Mouse (Mus musculus) G1E-ER4 (cell line): Measurements from ENCODE around the gene Robo1. TPM values are rescaled to one million over a fixed set of nuclear protein-coding genes. Genes with fewer than 3 reads are reported as not detected.

Source experiments
- GATA1 ChIP-seq: IDR thresholded peaks from one replicate; pipeline ENCODE4 v1.8.0; 2012; ENCODE audit warnings: low read length, inconsistent platforms
- polyA plus RNA-seq: library from polyadenylated mRNA; stranded (reverse); fragments of >175 nt; gene quantifications from 2 replicates; pipeline ENCODE4 v1.2.3, GENCODE M21; 2012

The Robo1 gene
- polyA plus RNA-seq, 1 experiment: not detected

DNA sequence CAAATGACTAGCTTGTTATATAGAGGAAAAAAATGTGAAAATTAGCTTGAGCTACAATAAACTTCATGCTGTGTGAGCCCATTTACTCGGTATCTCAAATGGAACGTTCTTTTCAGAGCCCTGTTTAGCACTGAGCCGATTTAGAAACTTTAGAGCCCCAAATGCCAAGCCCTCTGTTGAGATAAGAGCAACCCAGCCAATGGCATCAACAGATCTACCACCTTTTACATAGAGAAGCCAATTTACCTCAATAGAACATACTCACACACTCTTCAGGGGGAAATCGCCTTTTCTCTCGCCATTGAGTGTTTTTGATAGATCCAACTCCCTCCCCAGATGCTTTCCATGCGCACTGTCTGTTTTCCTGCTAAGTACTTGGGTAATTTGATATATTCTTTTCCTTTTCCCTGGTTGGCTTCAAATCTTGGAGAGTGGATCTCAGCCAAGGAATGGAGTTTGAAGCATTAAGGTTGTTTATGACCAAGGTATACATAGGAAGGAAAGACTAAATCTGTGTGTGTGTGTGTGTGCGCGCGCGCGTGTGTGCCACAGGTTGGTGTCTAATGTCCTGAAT lies 378.5 kb downstream of the Robo1 start:
- no peak for TF ChIP-seq GATA1

DNA sequence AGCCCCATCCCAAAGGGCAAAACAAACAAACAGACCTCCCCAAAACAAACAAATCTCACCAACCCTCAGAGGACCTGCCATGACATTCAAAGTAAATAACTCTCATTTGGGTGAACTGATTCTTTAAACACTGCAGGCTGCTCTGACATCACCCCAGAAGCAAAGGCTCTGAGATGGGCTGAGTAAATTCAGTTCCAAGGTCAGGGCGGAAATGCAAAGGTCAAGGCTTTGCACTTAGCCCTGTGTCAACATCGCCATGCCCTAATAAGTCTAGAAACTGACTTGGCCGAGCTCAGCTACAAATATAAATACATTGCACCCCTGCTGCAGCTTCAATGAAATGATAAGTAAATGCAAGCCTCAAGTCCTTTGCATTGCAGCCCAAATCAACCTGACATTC lies 379.5 kb downstream of the Robo1 start:
- TF ChIP-seq GATA1: no peak

DNA sequence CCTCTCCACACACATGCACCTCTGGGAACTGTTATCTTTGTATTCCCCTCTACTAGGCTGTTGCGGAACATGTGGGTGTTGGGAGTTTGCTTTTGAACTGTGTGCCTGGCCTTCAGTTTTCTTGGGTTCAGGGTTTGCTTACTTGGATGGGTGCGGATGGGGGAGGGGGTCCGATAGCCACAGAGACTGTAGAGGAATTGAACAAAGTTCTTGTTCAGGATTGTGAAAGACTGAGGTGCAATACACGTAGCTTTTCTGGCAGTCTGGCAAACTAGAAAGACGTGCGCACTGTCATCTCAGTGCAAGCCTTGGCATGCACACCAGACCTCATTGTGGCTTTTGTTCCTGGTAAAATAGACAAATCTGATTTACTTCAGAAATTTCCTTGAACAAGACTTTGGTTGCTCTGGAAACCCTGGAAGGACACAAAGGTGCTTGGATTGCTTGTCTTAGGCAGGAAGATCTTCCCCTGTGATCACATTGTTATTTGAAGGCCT lies 380.1 kb downstream of the Robo1 start:
- TF ChIP-seq GATA1: no peak

DNA sequence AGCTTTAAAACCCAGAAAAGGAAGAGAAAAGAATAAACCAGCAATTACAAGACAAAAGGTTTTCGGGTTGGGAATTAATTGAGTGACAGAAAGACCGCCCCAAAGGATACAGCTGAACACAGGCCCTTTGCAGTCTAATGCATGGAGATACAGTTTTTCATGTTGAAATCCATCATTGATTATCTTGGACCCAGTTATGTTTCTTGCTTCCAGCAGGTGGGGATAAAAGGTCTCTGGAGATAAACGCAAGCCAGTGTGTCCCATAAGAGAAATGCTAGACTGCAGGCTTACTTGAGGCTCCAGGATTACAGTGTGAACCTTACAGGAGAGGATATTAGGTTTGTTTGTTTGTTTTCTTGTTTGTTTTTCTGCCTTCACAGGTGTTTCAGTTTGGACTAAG lies 383.8 kb downstream of the Robo1 start:
- TF ChIP-seq GATA1: no peak

DNA sequence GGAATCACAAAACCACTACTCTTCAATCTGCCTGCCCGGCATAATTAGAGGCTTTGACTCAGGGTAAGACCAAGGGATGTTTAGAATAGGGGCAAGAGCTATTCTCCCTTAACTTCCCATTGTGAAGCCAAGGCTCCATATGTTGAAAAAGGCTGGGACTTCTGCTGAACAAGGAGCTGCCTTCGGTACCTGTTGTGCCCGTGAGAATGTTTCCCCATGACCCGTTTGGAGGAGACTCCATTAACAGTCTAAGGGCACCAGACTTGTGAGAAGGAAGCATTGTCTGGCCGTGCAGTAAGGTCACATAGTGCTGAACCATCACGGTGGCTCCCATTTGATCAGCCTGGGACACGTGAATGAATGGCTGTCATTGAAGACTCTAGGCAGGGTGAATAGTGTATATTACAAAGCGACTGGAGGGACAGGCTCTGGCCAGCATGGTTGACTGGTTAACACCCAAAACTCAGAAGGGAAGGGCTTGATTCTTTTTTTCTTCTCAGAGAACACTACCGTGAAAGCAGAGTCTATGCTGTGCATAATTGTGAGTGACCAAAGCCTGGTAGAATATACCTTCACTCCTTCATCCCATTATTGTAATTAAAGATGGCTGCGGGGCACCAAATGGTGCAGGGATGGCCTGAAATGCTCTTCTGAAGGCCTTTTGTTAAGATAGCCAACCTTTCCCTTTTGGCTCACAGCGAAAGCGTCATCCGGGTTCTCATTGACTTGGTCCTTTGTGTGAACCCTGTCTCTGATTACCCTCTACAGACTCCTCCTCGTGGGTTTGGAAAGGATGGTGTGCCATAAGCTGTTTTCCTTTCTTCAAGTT lies 385.6 kb downstream of the Robo1 start:
- no peak for TF ChIP-seq GATA1

DNA sequence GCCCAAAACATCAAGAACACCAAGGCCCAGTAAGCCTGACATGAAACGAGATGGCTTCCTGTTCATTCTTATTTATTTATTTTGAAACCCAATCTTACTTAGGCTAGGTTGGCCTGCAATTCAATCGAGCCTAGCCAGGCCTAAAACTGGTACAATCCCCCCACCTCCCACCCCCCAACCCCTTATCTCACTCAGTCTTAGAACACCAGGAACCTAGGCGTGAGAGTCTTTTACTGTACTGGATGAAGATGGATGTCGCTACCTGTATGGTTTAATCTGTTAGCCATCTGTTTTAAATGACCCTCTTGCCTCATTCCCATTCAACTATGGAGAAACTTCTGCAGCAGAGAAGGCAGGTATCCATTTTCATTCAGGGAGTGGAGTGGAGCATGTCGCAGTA lies 386.7 kb downstream of the Robo1 start:
- TF ChIP-seq GATA1: no peak

DNA sequence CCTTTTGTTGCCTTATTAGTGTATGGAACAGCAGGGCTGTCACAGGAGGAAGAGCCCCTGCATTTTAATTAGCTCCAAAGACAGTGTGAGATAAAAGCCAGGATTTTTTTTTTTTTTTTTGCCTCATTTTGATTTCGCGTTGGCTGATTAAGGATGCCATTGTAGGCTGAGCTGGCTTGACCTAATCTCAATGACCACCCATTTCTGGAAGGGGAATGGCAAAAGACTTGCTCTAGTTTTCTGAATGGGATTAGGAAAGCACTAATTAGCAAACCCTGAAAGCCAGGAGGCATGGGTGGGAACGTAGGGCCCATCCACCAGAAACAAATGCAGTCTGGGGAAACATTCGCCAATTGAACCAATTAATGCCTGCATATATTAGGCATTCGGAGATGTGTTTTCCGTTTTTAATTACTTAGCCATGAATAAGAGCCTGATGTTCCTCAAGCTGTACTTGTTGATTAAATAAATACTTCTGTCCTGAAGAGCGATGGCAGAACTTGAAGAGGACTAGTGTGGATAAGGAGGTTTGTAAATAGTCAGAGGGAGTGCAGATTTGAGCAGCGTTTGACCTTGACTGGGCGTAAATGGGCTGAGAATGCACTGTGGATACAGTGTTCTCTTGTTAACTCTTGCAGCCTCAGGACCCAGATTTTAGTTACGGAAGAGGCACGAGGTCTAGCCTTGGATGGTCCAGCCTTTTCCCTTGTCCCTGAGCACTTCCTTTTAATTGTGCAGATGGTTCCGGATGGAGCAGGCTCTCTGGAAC lies 391.3 kb downstream of the Robo1 start:
- no peak for TF ChIP-seq GATA1

DNA sequence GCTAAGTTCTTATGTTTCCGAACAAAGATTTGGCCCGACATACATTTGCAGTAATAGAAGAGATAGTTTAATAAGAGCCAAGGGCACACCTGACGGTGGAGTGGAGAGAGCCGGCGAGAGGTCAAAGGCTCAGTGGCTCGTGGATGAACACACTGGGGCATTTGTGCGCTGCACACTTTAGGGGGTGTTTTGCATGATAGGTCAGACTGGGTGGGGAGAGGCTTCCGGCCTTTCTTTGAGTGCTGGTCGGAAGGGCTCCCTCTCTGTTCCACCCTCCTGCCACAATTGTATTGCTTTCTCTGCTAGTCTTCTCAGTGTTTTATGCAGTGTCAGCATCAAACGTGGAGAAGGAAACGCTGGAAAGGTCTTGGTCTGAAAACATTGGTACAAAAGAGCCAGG lies 392.2 kb downstream of the Robo1 start:
- no peak for TF ChIP-seq GATA1

DNA sequence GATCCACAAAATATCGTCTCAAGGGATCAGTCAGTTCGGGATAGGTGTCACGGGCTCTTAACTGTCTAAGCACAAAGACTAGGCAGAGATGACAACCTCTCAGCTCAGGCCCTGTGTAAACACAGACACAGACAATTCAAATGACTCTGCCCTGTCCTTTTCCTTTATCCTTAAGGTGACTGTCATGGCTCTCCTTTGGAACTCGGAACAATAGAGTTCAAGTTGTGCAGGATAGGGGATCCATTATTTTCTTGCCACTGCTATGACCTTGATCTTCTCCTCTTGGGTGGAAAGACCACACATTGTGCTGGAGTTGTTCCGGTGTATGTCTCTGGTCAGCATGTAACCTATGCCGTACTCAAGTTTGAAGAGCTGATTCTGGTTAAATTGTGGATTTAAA lies 395.4 kb downstream of the Robo1 start:
- no peak for TF ChIP-seq GATA1

DNA sequence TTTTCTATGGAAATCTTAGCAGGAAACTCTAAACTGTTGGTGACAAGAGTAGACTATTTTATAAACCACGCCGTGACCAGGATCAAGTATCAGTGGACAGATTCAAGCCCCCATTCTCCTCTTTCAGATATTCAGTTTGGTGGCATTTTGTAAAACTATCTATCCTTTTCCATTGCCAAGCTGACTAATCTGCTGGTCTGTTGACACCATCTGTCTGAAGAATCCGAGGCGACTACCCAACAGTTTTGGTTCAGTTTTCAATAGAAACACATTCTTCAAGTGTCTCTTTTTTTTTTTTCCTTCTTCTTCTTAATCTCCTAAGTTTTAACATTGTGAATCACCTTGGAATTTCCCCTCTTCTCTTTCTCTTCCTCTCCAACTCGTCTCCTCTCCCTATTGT lies 397.7 kb downstream of the Robo1 start:
- TF ChIP-seq GATA1: no peak

DNA sequence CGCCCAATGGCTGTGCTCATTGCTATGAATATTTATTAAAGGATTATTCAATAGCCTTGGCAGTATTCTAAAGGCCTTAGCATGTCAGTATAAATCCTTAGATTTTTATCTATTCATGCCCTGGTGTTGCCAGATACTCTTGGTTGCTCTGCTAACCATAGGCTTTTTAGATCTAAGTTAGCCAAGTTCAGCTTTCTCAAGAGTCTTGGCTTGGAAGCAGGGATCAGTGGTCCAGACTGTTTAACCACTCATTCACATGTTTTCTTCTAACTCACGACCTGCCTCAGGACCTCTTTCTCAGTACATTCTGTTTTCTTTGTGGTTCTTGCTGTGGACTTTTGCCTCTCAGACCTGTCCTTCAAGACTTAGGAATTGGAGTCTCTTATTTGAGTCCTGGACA lies 400.4 kb downstream of the Robo1 start:
- TF ChIP-seq GATA1: no peak

DNA sequence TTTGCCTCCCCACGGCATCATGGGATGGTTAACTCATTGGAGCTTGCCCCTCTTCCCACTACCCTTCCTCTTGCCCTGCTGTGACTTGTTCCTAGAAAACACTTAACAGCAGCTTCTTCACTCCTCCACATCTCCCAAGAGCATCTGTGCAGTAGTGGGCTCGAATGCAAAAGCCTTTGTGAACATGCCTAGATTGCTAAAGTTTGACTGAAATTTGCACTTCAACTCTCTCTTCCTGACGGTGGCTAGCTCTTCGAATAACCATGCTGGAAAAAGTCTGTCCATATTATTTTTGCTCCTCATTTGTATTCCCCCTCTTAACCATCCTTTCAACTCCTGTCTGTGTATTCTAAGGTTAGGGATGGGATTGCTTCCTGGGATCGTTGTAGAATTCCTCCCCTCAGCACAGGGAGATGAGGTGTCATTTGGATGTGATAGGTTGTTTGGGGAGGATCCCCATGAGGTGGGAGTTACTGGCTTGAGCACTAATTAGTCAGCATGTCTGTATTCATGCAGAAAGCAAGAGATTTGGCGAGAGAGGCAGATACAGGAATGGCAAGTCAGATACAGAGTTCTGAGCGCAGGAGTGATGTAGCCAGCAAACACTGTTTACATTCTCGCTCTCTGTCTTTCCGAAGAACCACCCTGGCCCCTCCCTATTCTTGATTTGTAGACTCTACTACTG lies 409.2 kb downstream of the Robo1 start:
- TF ChIP-seq GATA1: no peak

DNA sequence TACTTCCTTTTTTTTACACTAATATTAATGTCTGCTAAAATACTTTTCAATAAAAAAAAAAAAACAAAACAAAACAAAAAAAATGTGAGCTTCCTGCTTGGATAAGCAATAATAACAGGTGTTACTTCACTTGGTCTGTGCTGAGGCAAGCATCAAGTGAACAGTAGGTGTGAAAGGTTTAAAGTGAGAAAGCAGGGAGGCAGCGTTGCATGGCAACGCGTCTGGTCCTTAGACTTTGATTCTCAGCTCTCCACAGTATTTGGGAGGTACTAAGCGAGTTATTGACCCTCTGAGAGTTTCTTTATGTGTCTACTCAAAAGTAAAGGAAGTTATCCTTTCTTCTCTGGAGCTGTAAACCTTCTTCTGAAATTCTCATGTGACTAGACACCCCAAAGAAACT lies 411.0 kb downstream of the Robo1 start:
- no peak for TF ChIP-seq GATA1

DNA sequence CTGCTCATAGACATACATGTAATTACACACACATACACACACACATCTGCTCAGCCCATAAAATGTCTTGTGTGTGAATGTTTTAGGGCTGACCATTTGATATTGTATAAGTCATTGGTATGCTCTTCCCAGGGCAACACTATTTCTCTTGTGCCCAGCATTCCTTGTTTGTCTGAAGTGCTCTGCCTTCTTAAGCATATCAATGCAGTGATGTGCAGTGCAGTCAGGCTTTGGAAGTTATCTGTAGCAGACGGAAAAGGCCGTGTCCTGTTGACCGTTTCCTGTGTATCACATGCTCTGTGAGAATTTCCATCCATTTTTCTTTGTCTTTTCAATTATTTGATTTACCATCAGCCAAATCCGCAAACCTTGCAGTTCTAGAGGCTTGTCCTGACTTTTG lies 412.9 kb downstream of the Robo1 start:
- no peak for TF ChIP-seq GATA1

DNA sequence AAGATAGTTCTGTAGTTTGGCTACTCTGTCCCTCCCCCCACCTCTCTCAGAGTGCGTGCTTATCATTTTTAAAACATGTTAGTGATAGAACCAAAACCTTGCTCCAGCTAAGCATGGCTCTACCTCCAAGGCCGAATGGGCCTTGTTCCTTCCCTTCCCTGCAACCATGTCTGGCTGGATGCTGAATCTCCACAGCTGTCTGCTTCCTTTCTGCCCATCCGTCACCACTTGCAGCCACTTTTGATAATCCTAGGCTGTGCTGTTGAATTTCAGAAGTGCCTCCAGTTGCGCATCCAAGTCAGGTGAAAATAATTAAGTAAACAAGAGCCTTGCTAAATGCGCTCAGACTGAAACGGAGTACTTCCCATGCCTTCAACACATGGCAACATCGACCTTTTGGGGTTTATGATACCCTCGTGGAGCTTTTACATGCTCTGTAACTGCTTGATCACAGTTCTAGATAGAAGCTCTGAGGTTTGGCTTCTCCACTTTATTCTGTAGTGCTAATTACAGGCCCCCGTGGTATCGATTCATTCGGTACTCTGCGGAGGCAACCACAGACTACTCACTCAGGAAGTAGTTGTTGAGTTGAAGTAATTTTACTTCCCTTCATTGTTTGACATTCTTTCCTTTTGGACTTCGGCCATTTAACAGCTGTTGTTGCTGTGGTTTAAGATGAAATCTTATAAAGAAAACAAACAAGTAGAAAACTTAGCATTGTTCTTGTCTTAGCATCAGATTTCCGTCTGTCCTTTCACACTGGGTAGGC lies 413.8 kb downstream of the Robo1 start:
- no peak for TF ChIP-seq GATA1
